Mouse (Mus musculus) heart, embryonic 13.5 days (tissue): ENCODE measurements around the gene Cdr2l. TPM values are rescaled to one million over a fixed set of nuclear protein-coding genes. Genes with fewer than 3 reads are reported as not detected.
"Not testable (repeated sequence)": the region's sequence is repeated elsewhere in the genome, so short reads cannot be mapped to it uniquely, and the experiment has no call there.

Source experiments
- ATAC-seq: fragments of 200-750 bp; cut with Nextera tagmentation; 2 replicates; pipeline ENCODE4 v1.8.0; 2017; ENCODE audit warnings: moderate TSS enrichment; ENCODE audit not compliant: insufficient number of reproducible peaks, low FRiP score, low TSS enrichment; ENCODE audit errors: extremely low read depth
- H3K27ac ChIP-seq: fragments of 300-500 bp; sonication (generic); replicated peaks from 2 replicates; pipeline ENCODE4 v1.5.1; 2015; ENCODE audit warnings: moderate library complexity, mild to moderate bottlenecking, inconsistent platforms
- H3K27me3 ChIP-seq: fragments of 300-500 bp; sonication (generic); replicated peaks from 2 replicates; pipeline ENCODE4 v1.6.1; 2015; ENCODE audit warnings: mild to moderate bottlenecking, inconsistent platforms
- H3K36me3 ChIP-seq: fragments of 300-500 bp; sonication (generic); 2 replicates; pipeline ENCODE4 v1.6.1; 2015; ENCODE audit warnings: mild to moderate bottlenecking, inconsistent platforms
- H3K4me1 ChIP-seq: fragments of 300-500 bp; sonication (generic); 2 replicates; pipeline ENCODE4 v1.6.1; 2015; ENCODE audit warnings: inconsistent platforms
- H3K4me2 ChIP-seq: fragments of 300-500 bp; sonication (generic); 2 replicates; pipeline ENCODE4 v1.6.1; 2015; ENCODE audit warnings: inconsistent platforms, mild to moderate bottlenecking, moderate library complexity
- H3K4me3 ChIP-seq: fragments of 300-500 bp; sonication (generic); 2 replicates; pipeline ENCODE4 v1.5.1; 2015; ENCODE audit warnings: moderate library complexity, mild to moderate bottlenecking, inconsistent platforms
- H3K9ac ChIP-seq: fragments of 300-500 bp; sonication (generic); 2 replicates; pipeline ENCODE4 v1.6.1; 2015; ENCODE audit warnings: inconsistent platforms, mild to moderate bottlenecking, moderate library complexity
- H3K9me3 ChIP-seq: fragments of 300-500 bp; sonication (generic); 2 replicates; pipeline ENCODE4 v1.6.1; 2016; ENCODE audit warnings: inconsistent platforms
- WGBS: fragments of 180-500 bp; shearing (Covaris S2); methylation state at CpG from one replicate; pipeline ENCODE4 v1.1.7; 2015; ENCODE audit warnings: mixed read lengths; 5-methylcytosine and 5-hydroxymethylcytosine counted together
- polyA plus RNA-seq: library from polyadenylated mRNA; unstranded; fragments of >200 nt; fragmentation: Nextera tagmentation; extraction: Ambion mirVana; gene quantifications from 2 replicates; pipeline ENCODE4 v1.2.1, GENCODE M21; 2015

Cdr2l gene
- polyA plus RNA-seq, 1 experiment from 2014 or later, result 7.4 TPM

DNA sequence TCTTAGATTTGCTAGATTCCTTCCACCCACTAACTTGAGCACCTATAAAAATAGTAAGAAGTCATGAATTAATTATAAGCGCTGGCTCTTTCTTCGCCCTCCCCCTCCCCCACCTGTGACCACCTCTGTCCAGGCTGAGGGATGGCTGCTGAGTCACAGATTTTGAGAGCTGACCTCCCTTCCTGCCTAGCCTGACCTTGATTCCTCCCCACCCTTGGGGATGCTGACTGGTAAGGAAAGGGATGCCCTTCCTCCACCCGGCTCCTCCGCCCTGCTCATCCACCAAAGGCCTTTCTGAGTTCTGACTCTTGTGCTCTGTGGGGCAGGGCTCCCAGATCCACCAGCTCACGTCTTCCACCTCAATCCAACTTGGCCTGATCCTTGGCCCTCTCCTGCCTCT lies 2.9 kb downstream of the Cdr2l start:
- ATAC-seq, result no peak
- Histone ChIP-seq H3K36me3 (no peaks in the 10 kb centered on the region), H3K4me3 (no peak overlapping the region), H3K9ac (peak overlapping the region; percentile 89), H3K4me2 (peak overlapping the region; percentile 83), H3K9me3 (no peaks in the 10 kb centered on the region), H3K27me3 (peaks cover 28% of the 10 kb centered on the region), H3K4me1 (peaks cover 33% of the 10 kb centered on the region), H3K27ac (peak overlapping the region; percentile 50; the same call in 1 of the 2 replicates)
- 72% methylated on average over 5 of the region's 5 CpGs for WGBS

DNA sequence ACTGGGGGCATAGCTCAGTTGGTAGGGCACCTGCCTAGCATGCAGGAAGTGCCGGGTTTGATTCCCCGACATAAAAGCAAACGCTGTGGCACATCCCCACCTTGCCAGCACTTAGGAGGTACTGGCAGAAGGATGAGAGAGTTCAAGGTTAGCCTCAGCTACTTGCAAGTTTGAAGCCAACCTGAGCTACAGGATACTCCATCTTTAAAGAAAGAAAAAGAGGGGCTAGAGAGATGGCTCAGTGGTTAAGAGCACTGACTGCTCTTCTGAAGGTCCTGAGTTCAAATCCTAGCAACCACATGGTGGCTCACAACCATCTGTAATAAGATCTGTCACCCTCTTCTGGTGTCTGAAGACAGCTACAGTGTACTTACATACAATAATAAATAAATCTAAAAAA lies 5.1 kb downstream of the Cdr2l start:
- not testable (repeated sequence) for H3K4me2 ChIP-seq, H3K27ac ChIP-seq, H3K9me3 ChIP-seq, H3K9ac ChIP-seq, H3K4me3 ChIP-seq, ATAC-seq
- WGBS, result 84% methylated on average over 3 of the region's 3 CpGs
- Histone ChIP-seq H3K27me3 (peaks cover 28% of the 10 kb centered on the region), H3K4me1 (peaks cover 28% of the 10 kb centered on the region), H3K36me3 (peaks cover 18% of the 10 kb centered on the region)

DNA sequence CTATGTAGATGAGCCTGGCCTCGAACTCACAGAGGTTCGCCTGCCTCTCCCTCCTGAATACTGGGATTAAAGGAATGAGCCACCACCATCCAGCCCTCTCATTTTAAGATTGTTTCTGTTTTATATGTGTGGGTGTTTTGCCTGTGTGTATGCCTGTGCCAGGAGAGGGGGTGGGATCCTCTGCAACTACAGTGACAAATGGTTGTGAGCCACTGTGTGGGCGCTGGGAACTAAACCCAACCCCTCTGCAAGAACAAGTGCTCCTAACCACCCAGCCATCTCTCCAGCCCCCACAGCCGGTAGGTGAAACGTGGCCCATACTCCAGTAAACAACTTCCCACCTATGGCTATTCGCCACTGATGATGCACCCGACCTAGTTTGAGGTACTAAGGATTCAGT lies 9.6 kb downstream of the Cdr2l start:
- H3K9ac ChIP-seq, result no peak overlapping the region
- WGBS, result 86% methylated on average over 7 of the region's 7 CpGs
- H3K27me3 ChIP-seq, result peaks cover 13% of the 10 kb centered on the region; the same call in 1 of the 2 replicates
- peaks cover 61% of the 10 kb centered on the region for H3K36me3 ChIP-seq
- peaks cover 8% of the 10 kb centered on the region; the same call in 1 of the 2 replicates for H3K4me1 ChIP-seq
- H3K27ac ChIP-seq, result no peak overlapping the region
- no peaks in the 10 kb centered on the region for H3K9me3 ChIP-seq
- no peak overlapping the region for H3K4me2 ChIP-seq
- H3K4me3 ChIP-seq, result no peak overlapping the region
- ATAC-seq, result no peak

DNA sequence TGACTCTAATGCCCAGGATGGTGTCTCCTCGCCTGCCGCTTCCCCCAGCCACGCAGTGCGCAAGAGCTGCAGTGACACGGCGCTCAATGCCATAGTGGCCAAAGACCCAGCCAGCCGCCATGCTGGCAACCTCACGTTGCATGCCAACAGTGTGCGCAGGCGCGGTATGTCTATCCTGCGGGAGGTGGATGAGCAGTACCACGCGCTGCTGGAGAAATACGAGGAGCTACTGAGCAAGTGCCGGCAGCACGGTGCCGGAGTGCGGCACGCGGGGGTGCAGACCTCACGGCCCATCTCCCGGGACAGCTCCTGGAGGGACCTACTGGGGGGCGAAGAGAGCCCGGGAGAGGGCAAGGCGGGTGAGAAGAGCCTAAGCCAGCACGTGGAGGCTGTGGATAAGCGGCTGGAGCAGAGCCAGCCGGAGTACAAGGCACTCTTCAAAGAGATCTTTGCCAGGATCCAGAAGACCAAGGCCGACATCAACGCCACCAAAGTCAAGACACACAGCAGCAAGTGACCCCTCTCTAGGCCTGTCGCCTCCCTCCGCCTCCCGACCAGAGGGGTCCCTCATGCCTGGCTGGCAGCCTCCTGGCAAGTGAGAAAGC lies 12.1 kb downstream of the Cdr2l start:
- H3K36me3 ChIP-seq, result peaks cover 61% of the 10 kb centered on the region
- WGBS, result 38% methylated on average over 34 of the region's 34 CpGs
- peaks cover 10% of the 10 kb centered on the region; the same call in 1 of the 2 replicates for H3K4me1 ChIP-seq
- no peak overlapping the region for H3K27ac ChIP-seq
- H3K4me3 ChIP-seq, result peak overlapping the region; percentile 29
- H3K9me3 ChIP-seq, result no peaks in the 10 kb centered on the region
- ATAC-seq, result no peak
- H3K4me2 ChIP-seq, result peak overlapping the region; percentile 65
- peaks cover 13% of the 10 kb centered on the region; the same call in 1 of the 2 replicates for H3K27me3 ChIP-seq
- peak overlapping the region; percentile 59 for H3K9ac ChIP-seq

DNA sequence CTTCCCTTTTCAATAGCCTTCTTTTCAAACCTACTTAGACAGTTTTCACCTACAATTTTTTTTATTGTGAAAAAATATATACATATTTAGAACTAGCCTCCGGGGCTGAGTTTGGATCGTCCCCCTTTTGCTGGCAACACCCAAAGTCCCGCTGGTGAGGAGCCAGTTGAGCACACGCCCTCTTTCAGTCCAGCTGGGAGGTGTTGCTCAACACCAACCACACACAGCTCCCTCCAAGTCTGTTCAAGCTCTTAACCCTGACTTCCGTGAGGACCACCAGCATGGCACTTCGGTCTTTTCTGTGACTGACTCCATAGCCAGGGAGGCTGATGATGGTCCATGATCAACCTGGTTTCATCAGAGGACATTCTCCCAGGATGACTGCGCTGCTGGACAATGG lies 16.4 kb downstream of the Cdr2l start:
- H3K4me1 ChIP-seq, result peaks cover 15% of the 10 kb centered on the region; the same call in 1 of the 2 replicates
- no peak for ATAC-seq
- no peak overlapping the region for H3K27ac ChIP-seq
- peaks cover 30% of the 10 kb centered on the region for H3K36me3 ChIP-seq
- peaks cover 21% of the 10 kb centered on the region; the same call in 1 of the 2 replicates for H3K27me3 ChIP-seq
- WGBS, result 69% methylated on average over 7 of the region's 7 CpGs
- H3K4me2 ChIP-seq, result no peak overlapping the region
- H3K9ac ChIP-seq, result no peak overlapping the region; the same call in 1 of the 2 replicates
- H3K9me3 ChIP-seq, result no peaks in the 10 kb centered on the region
- H3K4me3 ChIP-seq, result no peak overlapping the region

DNA sequence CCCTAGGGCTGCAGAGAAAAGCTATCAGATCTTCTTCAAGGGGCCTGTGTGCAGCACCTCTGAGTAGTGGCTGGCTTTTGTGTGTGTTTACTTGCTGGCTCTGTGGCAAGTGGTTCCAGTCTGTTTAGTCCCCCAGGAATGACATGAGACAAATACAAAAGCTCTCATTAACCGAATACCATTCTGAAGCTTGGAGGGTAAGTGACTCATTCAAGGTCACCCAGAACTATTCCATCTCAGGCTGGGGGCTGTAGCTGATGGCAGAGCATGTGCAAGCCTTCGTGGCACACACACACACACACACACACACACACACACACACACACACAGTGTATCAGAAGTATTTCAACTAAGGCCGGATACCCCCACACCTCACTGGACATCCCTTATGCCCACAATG lies 18.4 kb downstream of the Cdr2l start:
- Histone ChIP-seq H3K27ac (no peak overlapping the region), H3K4me2 (no peak overlapping the region), H3K9ac (no peak overlapping the region), H3K27me3 (0 out of 2 replicates have a peak, but pooled peaks cover 11% of the 10 kb centered on the region), H3K9me3 (no peaks in the 10 kb centered on the region), H3K4me1 (peaks cover 20% of the 10 kb centered on the region), H3K36me3 (peaks cover 11% of the 10 kb centered on the region; the same call in 1 of the 2 replicates), H3K4me3 (no peak overlapping the region)
- no peak for ATAC-seq
- 68% methylated on average over 3 of the region's 3 CpGs for WGBS

DNA sequence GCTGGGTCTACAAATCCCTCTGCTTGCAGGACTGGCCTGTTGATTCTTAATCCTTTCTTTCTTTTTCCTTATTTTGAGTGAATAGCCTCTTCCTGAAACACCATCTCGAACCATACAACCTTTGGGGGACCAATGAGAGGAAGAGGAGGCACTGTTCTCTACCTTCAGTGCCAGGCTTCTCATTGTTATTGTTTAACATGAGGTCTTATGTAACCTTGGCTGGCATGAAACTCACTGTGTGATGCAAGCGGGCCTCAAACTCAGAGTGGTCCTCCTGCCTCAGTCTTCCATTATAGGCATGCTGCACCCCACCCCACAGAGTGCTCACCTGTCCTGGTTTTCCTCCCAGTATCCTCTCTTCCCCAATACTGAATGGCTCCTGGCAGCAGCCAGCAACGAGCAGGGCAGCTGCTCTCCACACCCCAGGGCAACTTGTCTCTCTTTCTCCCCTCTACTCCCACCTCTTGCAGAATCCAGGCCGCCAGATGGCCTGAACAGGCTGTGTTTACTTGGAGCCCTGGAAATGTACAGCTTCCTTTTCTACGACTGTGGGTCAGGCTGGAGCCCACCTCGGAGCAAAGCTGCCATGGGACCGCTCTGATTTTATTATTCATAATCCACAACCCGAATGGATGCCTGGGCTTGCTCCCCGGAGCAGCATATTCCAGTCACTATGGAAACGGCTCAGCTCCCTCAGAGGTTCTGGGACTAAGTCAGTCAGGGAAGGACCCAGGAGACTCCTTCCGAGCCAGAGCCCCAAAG lies 19.1 kb downstream of the Cdr2l start:
- peaks cover 20% of the 10 kb centered on the region for H3K4me1 ChIP-seq
- peaks cover 7% of the 10 kb centered on the region; the same call in 1 of the 2 replicates for H3K36me3 ChIP-seq
- no peaks in the 10 kb centered on the region for H3K9me3 ChIP-seq
- 0 out of 2 replicates have a peak, but pooled peaks cover 11% of the 10 kb centered on the region for H3K27me3 ChIP-seq
- no peak overlapping the region for H3K27ac ChIP-seq
- ATAC-seq, result no peak
- H3K4me3 ChIP-seq, result no peak overlapping the region
- no peak overlapping the region for H3K4me2 ChIP-seq
- 50% methylated on average over 11 of the region's 11 CpGs for WGBS
- no peak overlapping the region for H3K9ac ChIP-seq

DNA sequence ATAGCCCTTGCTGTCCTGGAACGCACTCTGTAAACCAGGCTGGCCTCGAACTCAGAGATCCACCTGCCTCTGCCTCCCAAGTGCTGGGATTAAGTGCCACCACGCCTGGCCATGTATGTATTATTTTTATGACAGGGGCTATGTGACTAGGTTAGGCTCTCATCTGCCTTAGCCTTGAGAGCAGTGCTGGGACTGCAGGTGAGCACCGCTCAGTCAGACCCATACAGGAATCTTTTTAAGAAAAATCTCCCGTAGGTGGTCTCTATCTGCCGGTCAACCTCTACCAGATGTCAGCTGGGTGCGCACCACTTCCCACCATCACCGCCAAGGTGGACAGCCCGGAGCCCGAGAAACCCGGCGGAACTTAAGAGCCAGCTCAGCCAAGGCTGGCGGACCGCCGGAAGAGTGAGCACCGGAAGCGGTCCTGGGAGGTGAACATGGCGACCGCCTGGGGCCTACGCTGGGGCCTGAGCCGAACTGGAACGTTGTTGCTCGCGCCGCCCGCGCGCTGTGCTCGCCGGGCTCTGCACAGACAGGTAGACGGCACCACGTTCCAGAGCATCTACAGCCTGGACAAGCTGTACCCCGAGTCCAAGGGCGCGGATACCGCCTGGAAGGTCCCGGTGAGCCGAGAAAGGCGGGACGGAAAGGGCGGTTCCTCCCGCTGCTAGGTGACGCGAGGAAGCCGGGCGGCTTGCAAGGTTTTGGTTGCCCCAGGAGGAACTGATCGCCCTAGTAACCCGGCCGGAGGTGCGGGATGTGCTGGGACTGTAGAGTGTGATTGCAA lies 21.8 kb downstream of the Cdr2l start, which contains the start of gene Mrpl58:
Gene Mrpl58 (plus strand): TSS at position 415 of the 787 bp plus-strand sequence.
- 2% methylated on average over 50 of the region's 50 CpGs for WGBS
- peaks cover 20% of the 10 kb centered on the region for H3K4me1 ChIP-seq
- H3K27me3 ChIP-seq, result 0 out of 2 replicates have a peak, but pooled peaks cover 9% of the 10 kb centered on the region
- H3K4me3 ChIP-seq, result peak within 1 kb of the TSS; percentile 65
- peak within 1 kb of the TSS; percentile 74 for H3K27ac ChIP-seq
- peak within 1 kb of the TSS; percentile 87 for H3K9ac ChIP-seq
- no peaks in the 10 kb centered on the region for H3K9me3 ChIP-seq
- H3K4me2 ChIP-seq, result peak within 1 kb of the TSS; percentile 92
- peaks cover 28% of the 10 kb centered on the region for H3K36me3 ChIP-seq
- peak; percentile 56; the same call in 1 of the 2 replicates for ATAC-seq

DNA sequence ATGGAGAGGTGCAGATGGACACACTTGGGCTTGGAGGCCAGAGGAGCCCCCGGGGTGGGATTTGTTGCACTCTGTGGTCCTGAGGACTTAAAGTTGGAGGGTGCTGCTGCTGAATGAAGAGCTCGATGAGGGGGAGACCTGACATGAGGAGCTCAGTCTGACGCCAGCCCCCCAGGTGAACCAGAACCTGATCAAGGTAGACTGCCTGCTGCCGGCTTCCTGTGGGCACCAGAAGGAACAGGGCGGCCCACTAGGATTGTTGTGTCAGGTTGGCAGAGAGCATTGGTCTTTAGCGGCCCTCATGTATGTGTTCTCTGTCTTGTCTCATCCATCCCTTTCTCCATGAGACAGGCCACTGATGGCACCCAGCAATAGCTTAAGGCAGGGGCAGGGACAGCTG lies 24.0 kb downstream of the Cdr2l start:
- no peak for ATAC-seq
- Histone ChIP-seq H3K9ac (no peak overlapping the region), H3K27ac (no peak overlapping the region), H3K4me2 (no peak overlapping the region), H3K4me1 (peaks cover 14% of the 10 kb centered on the region), H3K9me3 (no peaks in the 10 kb centered on the region), H3K27me3 (0 out of 2 replicates have a peak, but pooled peaks cover 5% of the 10 kb centered on the region), H3K4me3 (no peak overlapping the region), H3K36me3 (peaks cover 49% of the 10 kb centered on the region)
- 90% methylated on average over 6 of the region's 6 CpGs for WGBS

DNA sequence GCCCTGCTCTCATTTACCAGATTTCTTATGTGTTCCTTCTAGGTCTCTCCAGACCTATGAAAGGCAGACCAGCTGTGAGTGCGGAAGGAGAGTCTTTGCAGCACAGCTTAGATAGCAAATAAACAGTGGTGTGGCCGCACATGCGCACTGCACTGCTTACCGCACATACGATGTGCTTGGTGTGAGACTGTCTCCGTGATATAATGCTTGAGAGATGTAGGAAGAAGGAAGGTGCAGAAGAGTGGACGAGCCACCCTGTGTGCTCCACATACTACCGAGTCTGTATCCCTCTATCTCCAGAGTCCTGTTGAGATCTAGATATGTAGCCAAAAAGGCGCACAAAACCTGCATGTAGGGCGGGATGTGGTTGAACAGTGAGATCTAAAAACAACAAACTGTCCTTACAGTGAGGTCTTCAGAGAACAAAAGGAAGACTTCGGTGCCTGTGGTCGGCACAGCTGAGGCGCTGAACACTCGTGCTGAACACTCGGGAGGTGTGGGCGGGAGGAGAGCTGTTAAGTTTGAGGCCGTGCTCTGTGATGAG lies 25.2 kb downstream of the Cdr2l start:
- H3K9me3 ChIP-seq, result no peaks in the 10 kb centered on the region
- H3K4me3 ChIP-seq, result no peak overlapping the region
- H3K4me1 ChIP-seq, result peaks cover 24% of the 10 kb centered on the region
- ATAC-seq, result no peak
- no peak overlapping the region for H3K27ac ChIP-seq
- no peak overlapping the region for H3K9ac ChIP-seq
- H3K4me2 ChIP-seq, result no peak overlapping the region
- H3K36me3 ChIP-seq, result peaks cover 58% of the 10 kb centered on the region
- H3K27me3 ChIP-seq, result no peaks in the 10 kb centered on the region
- WGBS, result 88% methylated on average over 17 of the region's 17 CpGs
